Mouse (Mus musculus): ENCODE data around the gene Cdc25b. TPM values are rescaled to one million over a fixed set of nuclear protein-coding genes. Genes with fewer than 3 reads are reported as not detected.

The Cdc25b gene
- polyA plus RNA-seq, 1 experiment from 2014 or later, result 51.8 TPM

- no peaks in the 10 kb centered on the region for H3K36me3 ChIP-seq (ENCODE audit: control insufficient read depth, insufficient read depth, low read length)
- H3K9ac ChIP-seq (ENCODE audit: low read length), result no peak overlapping the region
- no peak for DNase-seq (ENCODE audit: low spot score)
- 25% methylated on average over 9 of the region's 9 CpGs for WGBS
- H3K9me3 ChIP-seq (ENCODE audit: control insufficient read depth, low read length), result no peaks in the 10 kb centered on the region
- H3K27me3 ChIP-seq (replicated peaks; ENCODE audit: control insufficient read depth, insufficient read depth, low read length), result peaks cover 38% of the 10 kb centered on the region
- H3K4me3 ChIP-seq (ENCODE audit: low read depth, low read length), result 0 out of 2 replicates have a peak overlapping the region, but pooled peaks have one; percentile 12
- H3K27ac ChIP-seq (ENCODE audit: low read depth), result no peak overlapping the region
- peak overlapping the region; percentile 41 for H3K4me2 ChIP-seq (ENCODE audit: low read length)
- peaks cover 10% of the 10 kb centered on the region for H3K4me1 ChIP-seq (replicated peaks; ENCODE audit: control insufficient read depth, insufficient read depth, low read length)
- no peak for ATAC-seq (replicated peaks; ENCODE audit: low FRiP score, low TSS enrichment, low read depth)
Observed at GRCm38 (mm10) chr2:131170936-131171335, 15.8 kb upstream of the Cdc25b start.

GRCm38 (mm10) chr2:131171401-131172104 is 15.2 kb upstream of the Cdc25b start:
- no peak overlapping the region for H3K27ac ChIP-seq (ENCODE audit: low read depth)
- ATAC-seq (replicated peaks; ENCODE audit: low FRiP score, low TSS enrichment, low read depth) (no peak), DNase-seq (ENCODE audit: low spot score) (no peak)
- H3K4me2 ChIP-seq (ENCODE audit: low read length), result peak overlapping the region; percentile 41
- peaks cover 10% of the 10 kb centered on the region for H3K4me1 ChIP-seq (replicated peaks; ENCODE audit: control insufficient read depth, insufficient read depth, low read length)
- no peaks in the 10 kb centered on the region for H3K36me3 ChIP-seq (ENCODE audit: control insufficient read depth, insufficient read depth, low read length)
- no peaks in the 10 kb centered on the region for H3K9me3 ChIP-seq (ENCODE audit: control insufficient read depth, low read length)
- H3K9ac ChIP-seq (ENCODE audit: low read length), result no peak overlapping the region; the same call in 1 of the 2 replicates
- peak overlapping the region; percentile 12; the same call in 1 of the 2 replicates for H3K4me3 ChIP-seq (ENCODE audit: low read depth, low read length)
- H3K27me3 ChIP-seq (replicated peaks; ENCODE audit: control insufficient read depth, insufficient read depth, low read length), result peaks cover 38% of the 10 kb centered on the region
- WGBS, result 10% methylated on average over 43 of the region's 43 CpGs

- DNase-seq (ENCODE audit: low spot score), result no peak
- 50% methylated on average over 9 of the region's 9 CpGs for WGBS
- H3K4me1 ChIP-seq (replicated peaks; ENCODE audit: control insufficient read depth, insufficient read depth, low read length), result peaks cover 16% of the 10 kb centered on the region
Observed at GRCm38 (mm10) chr2:131172322-131172721, 14.4 kb upstream of the Cdc25b start.

GRCm38 (mm10) chr2:131174700-131175099 is 12.0 kb upstream of the Cdc25b start:
- ATAC-seq (replicated peaks; ENCODE audit: low FRiP score, low TSS enrichment, low read depth), result no peak
- WGBS, result 6% methylated on average over 11 of the region's 11 CpGs

More at GRCm38 (mm10) chr2:131172322-131172721, 14.4 kb upstream of the Cdc25b start:
- Histone ChIP-seq H3K9ac (ENCODE audit: low read length) (no peak overlapping the region), H3K27me3 (replicated peaks; ENCODE audit: control insufficient read depth, insufficient read depth, low read length) (peaks cover 38% of the 10 kb centered on the region), H3K9me3 (ENCODE audit: control insufficient read depth, low read length) (no peaks in the 10 kb centered on the region), H3K27ac (ENCODE audit: low read depth) (no peak overlapping the region), H3K4me2 (ENCODE audit: low read length) (no peak overlapping the region), H3K4me3 (ENCODE audit: low read depth, low read length) (no peak overlapping the region), H3K36me3 (ENCODE audit: control insufficient read depth, insufficient read depth, low read length) (no peaks in the 10 kb centered on the region)
- no peak for ATAC-seq (replicated peaks; ENCODE audit: low FRiP score, low TSS enrichment, low read depth)

GRCm38 (mm10) chr2:131175286-131175944 is 11.3 kb upstream of the Cdc25b start:
- Histone ChIP-seq H3K4me2 (ENCODE audit: low read length) (peak overlapping the region; percentile 22; the same call in 1 of the 2 replicates), H3K9me3 (ENCODE audit: control insufficient read depth, low read length) (no peaks in the 10 kb centered on the region), H3K27ac (ENCODE audit: low read depth) (peak overlapping the region; percentile 2; the same call in 1 of the 2 replicates), H3K27me3 (replicated peaks; ENCODE audit: control insufficient read depth, insufficient read depth, low read length) (peaks cover 29% of the 10 kb centered on the region), H3K36me3 (ENCODE audit: control insufficient read depth, insufficient read depth, low read length) (peaks cover 10% of the 10 kb centered on the region), H3K4me3 (ENCODE audit: low read depth, low read length) (no peak overlapping the region), H3K9ac (ENCODE audit: low read length) (no peak overlapping the region), H3K4me1 (replicated peaks; ENCODE audit: control insufficient read depth, insufficient read depth, low read length) (peaks cover 33% of the 10 kb centered on the region)
- 67% methylated on average over 3 of the region's 3 CpGs for WGBS
- ATAC-seq (replicated peaks; ENCODE audit: low FRiP score, low TSS enrichment, low read depth) (no peak), DNase-seq (ENCODE audit: low spot score) (no peak)

More at GRCm38 (mm10) chr2:131174700-131175099, 12.0 kb upstream of the Cdc25b start:
- H3K9ac ChIP-seq (ENCODE audit: low read length), result no peak overlapping the region
- peaks cover 33% of the 10 kb centered on the region for H3K4me1 ChIP-seq (replicated peaks; ENCODE audit: control insufficient read depth, insufficient read depth, low read length)
- peaks cover 10% of the 10 kb centered on the region for H3K36me3 ChIP-seq (ENCODE audit: control insufficient read depth, insufficient read depth, low read length)
- DNase-seq (ENCODE audit: low spot score), result peak; percentile 74
- H3K9me3 ChIP-seq (ENCODE audit: control insufficient read depth, low read length), result no peaks in the 10 kb centered on the region
- peak overlapping the region; percentile 32 for H3K4me3 ChIP-seq (ENCODE audit: low read depth, low read length)
- no peak overlapping the region for H3K27ac ChIP-seq (ENCODE audit: low read depth)
- peak overlapping the region; percentile 73 for H3K4me2 ChIP-seq (ENCODE audit: low read length)
- peaks cover 35% of the 10 kb centered on the region for H3K27me3 ChIP-seq (replicated peaks; ENCODE audit: control insufficient read depth, insufficient read depth, low read length)

- H3K9ac ChIP-seq (ENCODE audit: low read length), result no peak overlapping the region
- H3K4me1 ChIP-seq (replicated peaks; ENCODE audit: control insufficient read depth, insufficient read depth, low read length), result peaks cover 33% of the 10 kb centered on the region
- H3K27ac ChIP-seq (ENCODE audit: low read depth), result peak overlapping the region; percentile 2; the same call in 1 of the 2 replicates
- peaks cover 10% of the 10 kb centered on the region for H3K36me3 ChIP-seq (ENCODE audit: control insufficient read depth, insufficient read depth, low read length)
- no peak for ATAC-seq (replicated peaks; ENCODE audit: low FRiP score, low TSS enrichment, low read depth)
- DNase-seq (ENCODE audit: low spot score), result no peak
- peaks cover 24% of the 10 kb centered on the region for H3K27me3 ChIP-seq (replicated peaks; ENCODE audit: control insufficient read depth, insufficient read depth, low read length)
- no peaks in the 10 kb centered on the region for H3K9me3 ChIP-seq (ENCODE audit: control insufficient read depth, low read length)
- peak overlapping the region; percentile 22; the same call in 1 of the 2 replicates for H3K4me2 ChIP-seq (ENCODE audit: low read length)
- 77% methylated on average over 1 of the region's 1 CpGs for WGBS
- no peak overlapping the region for H3K4me3 ChIP-seq (ENCODE audit: low read depth, low read length)
Observed at GRCm38 (mm10) chr2:131175945-131176309, 10.8 kb upstream of the Cdc25b start.

GRCm38 (mm10) chr2:131176491-131176890 is 10.3 kb upstream of the Cdc25b start:
- Histone ChIP-seq H3K9ac (ENCODE audit: low read length) (no peak overlapping the region), H3K27ac (ENCODE audit: low read depth) (peak overlapping the region; percentile 44; the same call in 1 of the 2 replicates), H3K4me2 (ENCODE audit: low read length) (peak overlapping the region; percentile 95), H3K27me3 (replicated peaks; ENCODE audit: control insufficient read depth, insufficient read depth, low read length) (peaks cover 19% of the 10 kb centered on the region), H3K4me1 (replicated peaks; ENCODE audit: control insufficient read depth, insufficient read depth, low read length) (peaks cover 33% of the 10 kb centered on the region), H3K4me3 (ENCODE audit: low read depth, low read length) (no peak overlapping the region), H3K9me3 (ENCODE audit: control insufficient read depth, low read length) (no peaks in the 10 kb centered on the region), H3K36me3 (ENCODE audit: control insufficient read depth, insufficient read depth, low read length) (peaks cover 10% of the 10 kb centered on the region)
- ATAC-seq (replicated peaks; ENCODE audit: low FRiP score, low TSS enrichment, low read depth) (peak; percentile 61), DNase-seq (ENCODE audit: low spot score) (no peak)
- WGBS, result 58% methylated on average over 5 of the region's 5 CpGs

GRCm38 (mm10) chr2:131177932-131178331 is 8.8 kb upstream of the Cdc25b start:
- Histone ChIP-seq H3K9ac (ENCODE audit: low read length) (no peak overlapping the region; the same call in 1 of the 2 replicates), H3K4me3 (ENCODE audit: low read depth, low read length) (peak overlapping the region; percentile 84), H3K27me3 (replicated peaks; ENCODE audit: control insufficient read depth, insufficient read depth, low read length) (peaks cover 4% of the 10 kb centered on the region), H3K4me2 (ENCODE audit: low read length) (peak overlapping the region; percentile 95), H3K27ac (ENCODE audit: low read depth) (peak overlapping the region; percentile 44; the same call in 1 of the 2 replicates), H3K36me3 (ENCODE audit: control insufficient read depth, insufficient read depth, low read length) (peaks cover 10% of the 10 kb centered on the region), H3K9me3 (ENCODE audit: control insufficient read depth, low read length) (no peaks in the 10 kb centered on the region), H3K4me1 (replicated peaks; ENCODE audit: control insufficient read depth, insufficient read depth, low read length) (peaks cover 33% of the 10 kb centered on the region)
- ATAC-seq (replicated peaks; ENCODE audit: low FRiP score, low TSS enrichment, low read depth) (no peak), DNase-seq (ENCODE audit: low spot score) (no peak)
- 79% methylated on average over 9 of the region's 9 CpGs for WGBS

Data from intestine, embryonic 14.5 days (tissue).